Comparison of ENCODE assay signal across 14 mouse cellular contexts in genomic region chr13:95144746-95145145, GRCm38 (mm10).
"Had no signal": no experiment of that assay in that cellular context is flagged by ENCODE, and none has a peak within 500 bp of the region (broad histone marks: within the 10 kb centered on the region; RNA-seq: fewer than 3 reads in every experiment).

No protein-coding gene starts in this region.

- H3K4me2 ChIP-seq: liver, embryonic 11.5 days; lung, embryonic 14.5 days; neural tube, embryonic 15.5 days had no signal

- H3K9me3 ChIP-seq: limb, embryonic 10.5 days; neural tube, embryonic 15.5 days had no signal

- H3K4me3 ChIP-seq: limb, embryonic 10.5 days; midbrain, embryonic 10.5 days; myocyte; neural tube, embryonic 15.5 days had no signal

- H3K9ac ChIP-seq: lung, embryonic 14.5 days; neural tube, embryonic 15.5 days had no signal

- DNase-seq: kidney, postnatal 14 days; lung, embryonic 14.5 days; lung, postnatal 10 days; lung, postnatal 4 days; midbrain, embryonic 14.5 days; right cerebral cortex, postnatal 4 days; spleen, adult 18-20 months; thymus, adult 18-20 months; thymus, postnatal 14 days had no signal

- H3K27ac ChIP-seq: limb, embryonic 10.5 days; midbrain, embryonic 10.5 days; neural tube, embryonic 15.5 days had no signal

- H3K36me3 ChIP-seq: limb, embryonic 10.5 days; midbrain, embryonic 10.5 days; neural tube, embryonic 15.5 days had no signal

- H3K27me3 ChIP-seq: neural tube, embryonic 15.5 days had no signal

- H3K4me1 ChIP-seq: limb, embryonic 10.5 days; midbrain, embryonic 10.5 days; neural tube, embryonic 15.5 days had no signal
